Mouse (Mus musculus): ENCODE measurements at regions not wholly inside any gene's neighbourhood (a gene's known extent, or its start where the extent isn't known, plus 50 kb on each side); places are given as distances from the start of the nearest gene placed in this dataset.

DNA sequence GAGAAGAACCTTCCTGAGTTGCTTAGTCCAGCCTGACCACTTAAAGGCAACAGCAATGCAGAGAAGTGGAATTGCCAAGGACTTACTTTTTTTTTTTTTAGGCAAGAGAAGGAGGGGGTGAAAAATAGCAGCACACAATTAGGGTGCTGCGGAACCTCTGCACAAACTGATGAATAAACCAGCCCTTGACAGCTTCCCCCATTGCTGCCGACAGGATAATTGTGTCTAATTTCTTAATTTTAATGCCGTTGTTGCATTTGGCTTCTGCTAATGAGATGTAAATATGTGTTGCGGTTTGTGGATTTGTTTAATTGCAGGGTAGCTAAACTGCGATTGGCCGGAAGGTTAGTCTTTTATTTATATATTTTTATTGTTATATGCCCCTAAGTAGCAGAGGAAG is 157.5 kb upstream of the B3gat1 start:
- DNase-seq (ENCODE audit: low read depth, low spot score), result no peak

DNA sequence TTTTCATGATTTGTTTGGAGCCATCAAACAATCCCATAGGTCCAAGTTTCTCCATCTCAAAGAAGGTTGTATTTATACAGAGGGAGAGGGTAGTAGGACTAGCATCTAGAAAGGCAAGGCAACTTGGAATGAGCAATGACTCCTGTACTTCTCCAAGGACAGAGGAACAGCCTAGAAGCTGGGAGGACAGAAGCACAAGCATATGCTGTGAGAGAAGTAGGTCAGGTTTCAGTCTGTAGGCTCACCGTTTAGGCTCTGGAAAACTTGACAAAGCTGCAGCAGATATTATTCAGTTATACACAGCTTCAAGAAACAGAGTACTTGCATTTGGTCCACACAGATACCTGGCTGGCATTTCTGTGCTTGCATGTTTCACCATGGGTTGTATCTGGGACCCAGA is 131.5 kb upstream of the B3gat1 start:
- DNase-seq (ENCODE audit: low read depth, low spot score), result no peak

DNA sequence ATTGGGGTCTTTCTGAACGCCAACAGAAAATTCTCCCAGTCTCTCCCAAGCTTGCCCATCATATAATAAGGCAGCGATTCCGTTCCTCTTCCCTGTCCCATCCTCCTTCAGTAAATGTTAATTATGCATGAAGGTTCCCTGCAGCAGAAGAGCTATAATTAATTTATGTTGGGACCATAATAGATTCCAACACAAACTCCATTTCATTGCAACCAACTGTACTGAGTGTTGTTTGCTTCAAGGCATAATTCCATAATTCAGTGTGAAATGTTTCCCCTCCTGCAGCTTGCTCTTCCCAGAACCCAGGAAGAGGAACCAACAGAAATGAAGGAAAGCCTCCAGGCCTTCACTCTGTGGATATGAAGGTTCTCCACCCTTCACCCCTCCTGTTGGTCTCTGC is 129.0 kb upstream of the B3gat1 start:
- DNase-seq (ENCODE audit: low read depth, low spot score), result no peak

DNA sequence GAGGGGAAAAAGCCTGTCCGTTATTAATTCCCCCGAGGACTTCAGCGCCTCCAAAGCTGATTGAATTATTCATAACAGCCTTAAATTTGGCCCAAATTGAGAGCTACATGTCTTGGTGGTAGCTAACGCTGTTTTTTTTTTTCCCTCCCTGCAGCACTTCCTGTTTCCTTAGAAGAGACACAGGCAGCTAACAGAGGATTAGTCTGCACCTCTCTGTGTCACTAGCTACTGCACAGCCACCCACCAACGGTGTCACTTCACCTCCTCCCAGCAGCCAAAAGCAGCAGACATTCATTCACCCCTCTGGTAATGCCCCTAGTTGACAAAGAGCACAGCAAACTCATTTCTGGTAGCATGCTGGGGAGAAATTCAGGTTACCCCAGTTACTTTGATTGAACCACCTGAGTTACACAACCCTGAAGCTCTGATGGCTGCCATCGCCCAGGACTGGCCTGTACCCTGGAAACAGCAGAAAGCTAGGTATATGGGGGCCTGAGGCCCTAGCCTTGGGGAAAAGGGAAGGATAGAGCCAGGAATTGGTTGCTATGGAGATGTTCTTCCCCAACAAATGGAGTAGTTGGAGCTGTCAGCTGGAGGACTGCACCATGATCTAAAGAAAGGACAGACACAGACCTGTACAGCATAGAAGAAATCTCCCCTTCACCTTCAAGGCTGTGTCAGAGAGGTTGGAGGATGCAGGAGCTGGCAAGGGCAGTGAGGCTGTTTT is 121.7 kb upstream of the B3gat1 start:
- no peak for DNase-seq (ENCODE audit: low read depth, low spot score)

DNA sequence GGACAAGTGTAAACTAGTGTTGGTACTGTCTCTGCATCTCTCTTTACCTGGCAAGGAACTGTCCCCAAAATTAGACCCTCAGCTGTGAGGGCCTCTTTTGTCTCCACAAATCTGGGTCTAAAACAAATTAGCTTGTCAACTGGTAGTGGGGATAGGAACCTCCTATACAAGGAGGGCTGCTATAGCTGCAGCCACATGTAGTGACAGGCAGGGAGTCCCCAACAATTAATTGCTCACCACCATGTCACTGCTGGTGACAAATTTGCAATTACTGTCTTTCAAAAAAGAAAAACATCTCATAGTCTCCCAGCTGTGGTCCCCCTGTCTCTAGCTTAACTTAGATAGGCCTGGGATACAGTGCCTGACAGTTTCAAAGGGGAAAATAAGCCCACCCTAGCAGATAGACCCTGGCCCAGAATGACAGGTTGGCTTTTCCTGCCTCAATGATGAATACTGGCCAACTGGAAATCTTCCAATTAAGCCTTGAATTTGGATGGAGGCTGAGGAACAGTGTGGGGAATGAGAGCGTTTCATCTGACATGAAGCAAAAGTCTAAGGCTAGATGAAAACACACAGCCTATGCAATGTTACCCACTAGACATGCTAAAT is 110.6 kb upstream of the B3gat1 start:
- no peak for DNase-seq (ENCODE audit: low read depth, low spot score)

DNA sequence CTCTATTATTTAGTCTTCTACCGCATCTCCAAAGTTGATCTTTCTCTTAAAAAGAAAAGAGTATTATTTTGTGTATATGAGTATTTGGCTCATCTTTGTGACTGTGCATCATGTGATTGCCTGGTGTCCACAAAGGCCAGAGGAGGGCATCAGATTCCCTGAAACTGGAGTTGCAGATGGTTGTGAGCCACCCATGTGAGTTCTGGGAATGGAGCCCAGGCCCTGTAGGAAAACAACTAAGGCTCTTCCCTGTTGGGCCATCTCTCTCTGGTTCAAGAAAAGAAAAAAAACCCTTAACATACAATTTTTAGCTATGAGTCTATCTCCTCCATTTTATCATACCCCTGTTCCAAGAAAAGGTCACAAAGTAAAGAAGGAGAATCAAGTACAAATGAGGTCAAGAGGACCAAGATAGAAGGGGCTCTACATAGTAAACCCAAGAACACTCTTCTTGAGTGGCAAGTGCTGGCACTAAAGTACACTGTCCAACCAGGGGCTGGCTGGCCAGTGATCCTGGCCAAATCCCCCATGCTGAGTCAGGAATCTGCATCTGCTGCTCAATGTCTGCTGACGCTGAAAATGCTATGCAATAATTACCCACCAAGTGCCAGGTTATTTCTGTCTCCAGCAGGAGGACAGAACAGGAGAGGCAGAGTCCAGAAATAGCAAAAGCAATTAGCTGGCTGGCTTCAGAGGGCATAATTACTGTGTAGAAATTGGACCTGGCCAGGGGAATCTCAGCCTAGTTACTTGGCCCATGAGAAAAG is 108.2 kb upstream of the B3gat1 start:
- DNase-seq (ENCODE audit: low read depth, low spot score), result no peak

DNA sequence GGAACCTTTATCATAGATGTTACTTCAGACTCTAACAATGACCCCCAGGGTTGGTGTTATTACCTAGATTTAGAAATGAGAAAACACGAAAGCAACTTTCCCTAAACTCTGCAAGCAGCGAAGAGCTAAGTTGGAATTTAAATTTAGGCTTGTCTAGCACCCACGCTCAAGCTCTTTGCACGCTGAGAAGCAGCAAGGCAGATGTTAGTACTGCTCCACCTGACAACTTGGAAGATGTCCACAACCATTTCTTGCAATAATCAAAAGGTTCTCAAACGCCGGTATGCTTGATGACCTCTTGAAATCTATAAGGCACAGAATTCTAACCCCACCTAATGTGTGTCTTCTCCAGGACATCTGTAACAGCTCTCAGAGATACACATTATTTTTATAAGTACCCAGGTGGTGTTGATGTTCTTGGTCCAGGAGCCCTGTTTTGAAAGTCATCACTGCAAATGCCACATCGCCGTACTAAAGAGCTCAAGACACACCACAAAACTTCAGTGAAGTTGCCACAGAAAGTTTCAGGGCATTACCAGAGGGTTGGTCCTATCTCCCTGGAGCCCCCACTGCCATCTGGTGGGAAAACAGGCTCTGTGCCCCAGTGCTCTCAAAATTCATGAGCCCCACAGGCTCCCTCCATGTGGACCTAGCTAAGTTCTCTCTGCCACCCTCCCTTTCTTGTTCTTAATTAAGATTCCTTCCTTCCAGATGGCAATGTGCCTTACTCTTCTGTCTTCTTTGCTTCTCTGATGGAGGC is 100.5 kb upstream of the B3gat1 start:
- no peak for DNase-seq (ENCODE audit: low read depth, low spot score)

DNA sequence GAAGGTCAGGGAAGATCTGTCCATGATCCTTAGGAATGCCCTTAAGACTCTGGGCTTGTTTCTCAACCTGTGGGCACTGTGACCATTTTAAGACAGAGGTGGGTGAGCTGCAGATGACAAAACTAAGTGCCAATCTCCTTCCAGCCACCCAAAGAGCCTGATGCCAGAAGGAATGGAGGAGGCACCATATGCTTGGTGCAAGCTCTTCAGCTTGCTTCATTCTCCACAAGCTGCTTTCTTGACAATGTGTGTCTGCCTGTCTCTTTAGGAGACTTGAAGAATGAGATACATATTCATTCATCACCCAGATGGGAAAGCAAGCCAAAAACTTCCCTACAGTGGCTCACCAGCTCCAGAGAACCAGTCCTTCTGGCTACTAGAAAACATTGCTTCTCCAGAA is 98.3 kb upstream of the B3gat1 start:
- no peak for DNase-seq (ENCODE audit: low read depth, low spot score)

DNA sequence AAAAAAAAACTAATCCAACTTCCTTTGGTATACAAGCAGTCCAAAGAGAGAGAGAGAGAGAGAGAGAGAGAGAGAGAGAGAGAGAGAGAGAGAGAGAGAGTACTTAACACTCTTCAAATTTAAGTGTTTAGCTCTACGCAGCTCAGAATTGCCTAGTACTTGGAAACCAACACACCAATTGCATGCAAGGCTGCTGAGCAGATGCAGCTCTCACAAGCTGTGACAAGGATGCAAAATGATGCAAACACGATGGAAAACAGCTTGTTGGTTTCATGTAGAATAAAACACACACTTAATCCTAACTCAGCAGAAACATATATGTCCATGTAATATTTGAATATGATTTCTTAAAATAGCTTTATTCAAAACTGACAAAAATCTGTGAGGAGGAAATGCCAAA is 94.9 kb upstream of the B3gat1 start:
- DNase-seq (ENCODE audit: low read depth, low spot score), result no peak

DNA sequence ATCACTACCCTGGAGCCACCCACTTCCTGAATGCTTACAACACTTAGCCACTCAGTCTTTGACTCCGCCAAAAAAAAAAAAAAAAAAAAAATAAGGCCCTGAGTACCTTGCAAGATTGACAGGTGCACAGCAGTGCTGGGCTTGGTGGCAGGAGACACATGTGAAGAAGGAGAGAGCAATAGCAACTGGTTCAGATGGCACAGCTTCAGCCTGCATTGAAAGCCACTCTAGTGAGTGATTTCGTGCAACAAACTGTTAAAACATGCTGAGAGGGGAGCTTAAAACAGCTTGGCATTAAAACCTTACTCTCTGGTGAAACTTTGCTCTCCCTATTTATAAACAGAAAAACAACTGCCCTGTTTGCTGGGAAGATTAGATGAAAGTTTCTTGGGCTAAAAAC is 91.2 kb upstream of the B3gat1 start:
- no peak for DNase-seq (ENCODE audit: low read depth, low spot score)

DNA sequence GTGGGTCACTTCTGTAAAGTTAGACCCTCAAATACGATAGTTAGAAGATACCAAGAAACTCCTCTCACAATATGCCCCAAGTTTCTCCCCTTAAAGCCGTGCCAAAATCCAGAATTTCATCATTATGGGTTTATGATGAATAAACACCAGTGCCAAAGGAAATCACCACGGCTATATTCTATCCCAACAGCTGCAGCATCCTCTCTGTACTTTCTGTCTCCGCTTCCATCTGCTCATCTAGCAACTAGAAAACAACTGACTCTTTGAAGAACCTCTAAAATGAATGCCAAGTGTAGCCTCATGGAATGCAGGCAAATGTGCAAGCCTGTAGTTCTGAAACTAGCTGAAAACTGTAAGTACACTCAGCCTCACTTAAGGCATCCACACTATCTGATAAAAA is 90.7 kb upstream of the B3gat1 start:
- no peak for DNase-seq (ENCODE audit: low read depth, low spot score)

DNA sequence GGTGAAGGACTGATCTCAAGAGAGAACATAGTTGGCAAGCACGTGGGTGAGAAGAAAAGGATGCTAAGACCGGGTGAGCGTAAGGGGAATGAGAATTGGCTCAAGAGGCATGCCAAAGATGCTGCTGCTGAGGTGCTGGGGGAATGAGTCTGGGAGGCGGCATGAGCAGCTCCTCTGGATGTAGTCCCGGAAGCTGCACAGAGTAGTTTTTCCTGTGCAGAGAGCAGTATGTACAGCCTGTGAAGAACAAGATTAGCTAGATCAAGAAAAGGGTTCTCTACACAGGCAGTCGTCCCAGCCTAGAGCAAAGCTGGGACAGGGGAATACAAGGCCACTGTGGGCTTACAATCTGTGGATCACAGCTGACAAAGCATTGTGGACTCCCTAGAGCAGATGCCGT is 84.0 kb upstream of the B3gat1 start:
- DNase-seq (ENCODE audit: low read depth, low spot score), result no peak

DNA sequence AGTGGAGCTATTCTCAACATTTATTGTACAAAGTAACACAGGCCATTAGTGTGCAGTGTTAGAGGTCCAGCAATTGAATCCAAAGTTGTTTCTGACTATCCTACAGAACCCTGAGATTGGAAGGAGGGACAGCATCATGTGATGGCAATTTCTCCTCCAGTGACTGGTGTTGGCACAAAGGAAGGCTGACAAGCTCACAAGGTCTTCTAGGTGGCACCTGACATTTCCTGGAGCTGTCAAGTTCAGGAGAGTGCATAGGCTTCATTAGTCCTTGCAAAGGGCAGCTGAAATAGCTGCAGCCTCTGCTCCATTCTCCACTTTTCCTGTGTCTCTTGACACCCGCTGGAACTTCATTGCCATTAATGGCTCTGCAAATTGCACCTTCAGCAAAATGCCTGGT is 80.6 kb upstream of the B3gat1 start:
- no peak for DNase-seq (ENCODE audit: low read depth, low spot score)

DNA sequence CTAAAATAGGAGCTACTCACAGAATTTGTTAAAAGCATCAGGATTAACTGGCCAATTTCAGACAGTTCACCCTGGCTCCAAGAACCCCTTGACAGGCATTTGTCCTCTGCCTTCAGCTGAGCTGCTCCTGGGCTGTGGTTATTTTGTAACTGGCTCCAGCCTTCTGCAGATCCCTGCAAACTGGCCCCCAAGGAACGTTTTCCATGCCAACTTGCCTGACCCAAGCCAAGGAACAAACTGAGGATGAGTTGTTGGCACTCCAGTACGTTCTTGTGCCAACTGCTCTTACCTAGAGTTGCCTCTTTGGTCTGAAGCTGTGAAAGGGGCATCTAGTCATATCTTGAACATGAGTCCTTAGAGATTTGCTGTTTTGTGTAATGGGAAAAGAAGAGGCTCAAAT is 74.2 kb upstream of the B3gat1 start:
- no peak for DNase-seq (ENCODE audit: low read depth, low spot score)

DNA sequence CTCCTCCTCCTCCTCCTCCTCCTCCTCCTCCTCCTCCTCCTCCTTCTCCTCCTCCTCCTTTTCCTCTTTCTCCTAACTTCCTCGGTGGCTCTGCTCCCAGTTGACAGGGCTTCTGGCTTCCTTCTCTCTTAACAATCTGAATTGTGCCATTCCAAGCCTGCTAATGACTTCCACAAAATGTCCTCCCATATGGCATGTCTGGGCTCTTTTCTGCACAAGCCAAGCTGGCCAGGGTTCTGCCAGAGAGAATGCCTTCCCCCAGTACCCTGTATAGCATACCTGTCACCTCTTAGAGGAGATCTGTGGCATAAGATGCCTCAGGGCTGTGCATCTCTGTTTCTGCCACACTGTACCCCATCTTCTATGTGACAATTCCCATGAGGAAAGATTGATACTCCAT is 70.0 kb upstream of the B3gat1 start:
- no peak for DNase-seq (ENCODE audit: low read depth, low spot score)

DNA sequence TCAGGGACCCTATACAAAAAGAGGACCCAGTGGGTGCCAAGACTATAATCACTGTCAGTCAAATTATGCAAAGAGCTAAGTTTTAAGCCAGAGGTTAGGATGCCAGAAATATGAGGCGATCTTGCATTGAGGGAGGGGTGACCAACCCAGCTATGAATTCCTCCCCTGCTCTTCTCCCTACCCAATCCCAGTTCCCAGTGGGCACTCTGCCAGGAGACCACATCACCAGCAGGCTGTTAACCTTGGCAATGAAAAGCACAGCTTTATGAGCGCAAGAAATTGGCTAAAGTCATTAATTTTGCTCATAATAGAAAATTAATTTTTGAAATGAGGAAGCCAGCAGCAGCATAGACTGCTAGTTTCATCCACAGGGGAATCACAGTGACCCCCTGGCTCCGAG is 65.7 kb upstream of the B3gat1 start:
- DNase-seq (ENCODE audit: low read depth, low spot score), result no peak

DNA sequence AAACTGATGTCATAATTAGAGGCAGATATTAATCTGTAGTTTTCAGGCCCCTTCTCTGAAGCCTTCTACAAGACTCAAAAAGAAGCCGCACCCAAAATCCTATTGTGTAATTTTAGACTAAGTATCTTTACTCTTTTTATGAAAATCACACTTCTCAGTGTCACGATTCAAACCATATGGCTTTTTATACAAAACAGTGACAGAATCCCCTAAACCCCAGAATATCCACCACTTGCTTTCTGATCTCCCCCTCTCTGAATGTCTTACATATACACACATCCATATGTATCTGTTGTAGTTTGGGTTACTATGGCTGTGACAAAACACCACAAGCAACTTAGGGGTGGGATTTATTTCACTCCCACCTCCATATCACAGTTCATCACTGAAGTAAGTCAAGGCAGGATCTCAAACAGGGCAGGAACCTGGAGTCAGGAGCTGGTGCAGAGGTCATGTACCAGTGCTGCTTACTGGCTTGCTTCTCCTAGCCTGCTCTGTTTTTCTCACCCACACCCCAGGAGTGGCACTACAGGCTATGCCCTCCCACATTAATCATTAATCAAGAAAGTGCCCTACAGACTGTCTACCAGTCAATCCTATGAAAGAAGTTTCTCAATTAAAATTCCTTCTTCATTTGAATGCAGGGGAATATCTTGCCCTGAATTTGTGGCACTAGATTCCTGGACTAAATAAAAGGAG is 59.3 kb upstream of the B3gat1 start:
- no peak for DNase-seq (ENCODE audit: low read depth, low spot score)

DNA sequence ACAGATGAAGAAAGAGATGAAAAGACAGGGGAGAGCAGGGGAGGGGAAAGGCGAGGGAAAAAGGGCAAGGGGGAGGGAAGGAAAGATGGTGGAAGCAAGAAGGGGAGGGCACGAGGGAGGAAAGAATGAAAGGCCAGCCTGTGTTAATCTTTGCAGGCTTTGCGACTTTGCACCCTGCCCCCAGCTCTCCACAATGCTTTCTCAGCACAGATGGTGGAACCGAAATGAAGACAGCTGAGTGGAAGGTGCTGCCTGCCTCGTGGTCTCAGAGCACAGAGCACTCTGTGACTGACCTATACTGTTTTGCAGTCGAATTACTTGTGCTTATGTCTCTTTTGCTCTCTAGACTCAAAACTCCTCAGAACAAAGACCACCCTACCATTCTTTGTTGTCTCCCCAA is 55.2 kb upstream of the B3gat1 start:
- DNase-seq (ENCODE audit: low read depth, low spot score), result peak; percentile 17

DNA sequence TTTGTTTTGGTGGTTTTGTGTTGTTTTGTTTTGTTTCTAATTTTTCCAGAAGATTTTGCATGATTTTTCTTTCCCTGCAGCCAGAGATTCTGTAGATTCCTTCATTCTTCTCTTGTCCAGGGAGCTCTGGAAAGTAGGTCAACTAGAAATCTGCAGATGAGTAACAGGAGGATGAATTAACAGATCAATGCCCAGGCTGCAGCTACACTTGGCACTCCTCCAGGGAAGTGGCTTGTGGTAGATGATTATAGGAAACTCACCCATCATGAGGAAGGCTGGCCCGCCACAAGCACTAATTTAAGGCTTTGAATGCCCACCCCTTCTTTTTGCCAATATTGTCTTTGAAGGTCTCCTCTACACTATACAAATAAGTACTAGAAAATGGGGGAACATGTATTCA is 52.0 kb upstream of the B3gat1 start:
- DNase-seq (ENCODE audit: low read depth, low spot score), result peak; percentile 21

All from retina, postnatal 7 days (tissue).